Mouse (Mus musculus): Measurements from ENCODE around the gene Pdcd6ip. TPM values are rescaled to one million over a fixed set of nuclear protein-coding genes. Genes with fewer than 3 reads are reported as not detected.
A peak's percentile ranks its signal among the peaks of the same experiment; 100 is the strongest.

The Pdcd6ip gene
- total and polyA plus RNA-seq, 3 experiments: 89.7 to 224 (median 211) TPM

- no peak for DNase-seq (ENCODE audit: low spot score)
Measured at GRCm38 (mm10) chr9:113643669-113644068, 64.4 kb downstream of the Pdcd6ip start.

GRCm38 (mm10) chr9:113634986-113635385 is 73.1 kb downstream of the Pdcd6ip start:
- Histone ChIP-seq H3K4me3 (ENCODE audit: low read depth, low read length) (no peak overlapping the region), H3K4me1 (ENCODE audit: insufficient read depth, low read depth, low read length) (no peaks in the 10 kb centered on the region), H3K27me3 (ENCODE audit: insufficient read depth, low read length) (no peaks in the 10 kb centered on the region), H3K9me3 (replicated peaks) (peaks cover 13% of the 10 kb centered on the region; the same call in 1 of the 2 replicates), H3K36me3 (replicated peaks) (no peaks in the 10 kb centered on the region)
- ATAC-seq (ENCODE audit: extremely low read depth, insufficient number of reproducible peaks, low FRiP score, poor library complexity, severe bottlenecking) (no peak), DNase-seq (ENCODE audit: low spot score) (no peak)
- TF ChIP-seq CTCF (IDR thresholded peaks at IDR 0.05; ENCODE audit: low read depth, low read length): no peak
- TF ChIP-seq GATA1 (IDR thresholded peaks at IDR 0.05; ENCODE audit: borderline replicate concordance, low read length): no peak
- TF ChIP-seq POLR2AphosphoS5 (IDR thresholded peaks at IDR 0.05; ENCODE audit: insufficient replicate concordance, low read depth, low read length): no peak

More at GRCm38 (mm10) chr9:113643669-113644068, 64.4 kb downstream of the Pdcd6ip start:
- Histone ChIP-seq H3K36me3 (replicated peaks) (no peaks in the 10 kb centered on the region), H3K4me3 (ENCODE audit: low read depth, low read length) (no peak overlapping the region), H3K9me3 (replicated peaks) (0 out of 2 replicates have a peak, but pooled peaks cover 8% of the 10 kb centered on the region), H3K4me1 (ENCODE audit: insufficient read depth, low read depth, low read length) (0 out of 2 replicates have a peak, but pooled peaks cover 3% of the 10 kb centered on the region), H3K27me3 (ENCODE audit: insufficient read depth, low read length) (no peaks in the 10 kb centered on the region)
- ATAC-seq (ENCODE audit: extremely low read depth, insufficient number of reproducible peaks, low FRiP score, poor library complexity, severe bottlenecking): no peak
- TF ChIP-seq POLR2AphosphoS5 (IDR thresholded peaks at IDR 0.05; ENCODE audit: insufficient replicate concordance, low read depth, low read length) (no peak), GATA1 (IDR thresholded peaks at IDR 0.05; ENCODE audit: borderline replicate concordance, low read length) (no peak), GATA2 (IDR thresholded peaks at IDR 0.05; ENCODE audit: borderline replicate concordance, low read depth, low read length) (no peak), CTCF (IDR thresholded peaks at IDR 0.05; ENCODE audit: low read depth, low read length) (no peak), TAL1 (conservative IDR thresholded peaks at IDR 0.05; ENCODE audit: low read depth, low read length) (no peak)

DNA sequence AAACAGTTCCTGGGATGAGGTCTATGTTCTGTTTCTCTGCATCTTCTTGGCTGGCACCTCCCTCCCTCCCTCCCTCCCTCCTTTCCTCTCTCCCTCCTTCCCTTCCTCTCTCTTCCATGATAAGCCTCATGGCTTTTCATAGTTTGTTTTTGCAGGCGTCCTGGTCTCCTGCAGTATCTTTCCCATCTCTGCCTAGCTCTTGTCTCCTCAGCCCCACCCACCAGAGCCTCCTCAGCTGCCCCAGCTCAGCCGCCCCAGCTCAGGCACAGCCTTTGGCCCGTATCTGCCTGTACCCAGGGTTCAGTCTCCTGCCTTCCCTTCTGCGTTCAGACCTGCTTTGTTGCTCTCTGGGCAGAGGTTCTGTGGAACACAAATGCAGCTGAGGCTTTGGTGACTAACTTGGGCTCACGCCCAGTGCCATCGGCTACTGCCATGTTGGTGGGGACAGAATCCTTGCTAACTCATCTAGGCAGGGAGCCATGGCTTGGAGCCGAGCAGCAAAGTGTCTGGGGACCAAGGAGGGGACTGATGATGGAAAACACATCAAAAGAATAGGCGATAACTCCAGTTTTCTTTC is 74.8 kb downstream of the Pdcd6ip start:
- Histone ChIP-seq H3K4me1 (ENCODE audit: insufficient read depth, low read depth, low read length) (no peaks in the 10 kb centered on the region), H3K27me3 (ENCODE audit: insufficient read depth, low read length) (no peaks in the 10 kb centered on the region), H3K36me3 (replicated peaks) (no peaks in the 10 kb centered on the region), H3K4me3 (ENCODE audit: low read depth, low read length) (no peak overlapping the region), H3K9me3 (replicated peaks) (peaks cover 14% of the 10 kb centered on the region)
- TF ChIP-seq GATA1 (IDR thresholded peaks at IDR 0.05; ENCODE audit: borderline replicate concordance, low read length) (no peak), GATA2 (IDR thresholded peaks at IDR 0.05; ENCODE audit: borderline replicate concordance, low read depth, low read length) (no peak), CTCF (IDR thresholded peaks at IDR 0.05; ENCODE audit: low read depth, low read length) (no peak), TAL1 (conservative IDR thresholded peaks at IDR 0.05; ENCODE audit: low read depth, low read length) (no peak), POLR2AphosphoS5 (IDR thresholded peaks at IDR 0.05; ENCODE audit: insufficient replicate concordance, low read depth, low read length) (no peak)
- DNase-seq (ENCODE audit: low spot score) (no peak), ATAC-seq (ENCODE audit: extremely low read depth, insufficient number of reproducible peaks, low FRiP score, poor library complexity, severe bottlenecking) (no peak)

GRCm38 (mm10) chr9:113632350-113633043 is 75.6 kb downstream of the Pdcd6ip start:
- no peak overlapping the region for H3K4me3 ChIP-seq (ENCODE audit: low read depth, low read length)
- no peak for ATAC-seq (ENCODE audit: extremely low read depth, insufficient number of reproducible peaks, low FRiP score, poor library complexity, severe bottlenecking)
- TF ChIP-seq GATA2 (IDR thresholded peaks at IDR 0.05; ENCODE audit: borderline replicate concordance, low read depth, low read length): no peak
- no peak for TF ChIP-seq CTCF (IDR thresholded peaks at IDR 0.05; ENCODE audit: low read depth, low read length)
- TF ChIP-seq GATA1 (IDR thresholded peaks at IDR 0.05; ENCODE audit: borderline replicate concordance, low read length): no peak
- no peak for TF ChIP-seq TAL1 (conservative IDR thresholded peaks at IDR 0.05; ENCODE audit: low read depth, low read length)
- TF ChIP-seq POLR2AphosphoS5 (IDR thresholded peaks at IDR 0.05; ENCODE audit: insufficient replicate concordance, low read depth, low read length): no peak
- peaks cover 14% of the 10 kb centered on the region for H3K9me3 ChIP-seq (replicated peaks)
- no peak for DNase-seq (ENCODE audit: low spot score)
- H3K27me3 ChIP-seq (ENCODE audit: insufficient read depth, low read length): no peaks in the 10 kb centered on the region
- no peaks in the 10 kb centered on the region for H3K4me1 ChIP-seq (ENCODE audit: insufficient read depth, low read depth, low read length)
- H3K36me3 ChIP-seq (replicated peaks): no peaks in the 10 kb centered on the region

GRCm38 (mm10) chr9:113629632-113630031 is 78.4 kb downstream of the Pdcd6ip start:
- Histone ChIP-seq H3K9me3 (replicated peaks) (peaks cover 16% of the 10 kb centered on the region), H3K4me1 (ENCODE audit: insufficient read depth, low read depth, low read length) (no peaks in the 10 kb centered on the region), H3K36me3 (replicated peaks) (no peaks in the 10 kb centered on the region), H3K27me3 (ENCODE audit: insufficient read depth, low read length) (no peaks in the 10 kb centered on the region), H3K4me3 (ENCODE audit: low read depth, low read length) (no peak overlapping the region)
- no peak for TF ChIP-seq GATA1 (IDR thresholded peaks at IDR 0.05; ENCODE audit: borderline replicate concordance, low read length)
- TF ChIP-seq GATA2 (IDR thresholded peaks at IDR 0.05; ENCODE audit: borderline replicate concordance, low read depth, low read length): no peak
- TF ChIP-seq TAL1 (conservative IDR thresholded peaks at IDR 0.05; ENCODE audit: low read depth, low read length): no peak
- no peak for TF ChIP-seq CTCF (IDR thresholded peaks at IDR 0.05; ENCODE audit: low read depth, low read length)
- no peak for TF ChIP-seq POLR2AphosphoS5 (IDR thresholded peaks at IDR 0.05; ENCODE audit: insufficient replicate concordance, low read depth, low read length)
- ATAC-seq (ENCODE audit: extremely low read depth, insufficient number of reproducible peaks, low FRiP score, poor library complexity, severe bottlenecking) (no peak), DNase-seq (ENCODE audit: low spot score) (no peak)

DNA sequence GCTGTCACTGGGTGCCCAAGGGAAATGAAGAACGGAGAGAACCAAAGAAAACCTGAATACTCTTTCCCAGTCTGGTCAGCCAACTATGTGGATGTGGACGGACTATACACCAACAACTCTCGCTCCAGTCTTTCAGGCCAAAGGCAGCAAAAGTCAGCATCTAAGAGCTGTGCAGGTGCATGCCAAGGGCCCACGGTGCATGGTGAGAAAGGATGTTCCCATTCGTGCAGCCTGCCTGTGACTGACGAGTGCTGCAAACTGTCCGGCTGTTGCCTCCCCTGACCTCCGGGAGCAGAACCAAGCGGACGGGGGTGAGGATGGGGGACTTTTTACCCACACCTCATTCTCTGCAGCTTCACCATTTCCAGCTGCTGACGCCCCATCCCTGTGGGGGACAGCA is 78.9 kb downstream of the Pdcd6ip start:
- ATAC-seq (ENCODE audit: extremely low read depth, insufficient number of reproducible peaks, low FRiP score, poor library complexity, severe bottlenecking) (no peak), DNase-seq (ENCODE audit: low spot score) (no peak)
- Histone ChIP-seq H3K27me3 (ENCODE audit: insufficient read depth, low read length) (no peaks in the 10 kb centered on the region), H3K36me3 (replicated peaks) (no peaks in the 10 kb centered on the region), H3K9me3 (replicated peaks) (peaks cover 18% of the 10 kb centered on the region), H3K4me3 (ENCODE audit: low read depth, low read length) (0 out of 2 replicates have a peak overlapping the region, but pooled peaks have one; percentile 4), H3K4me1 (ENCODE audit: insufficient read depth, low read depth, low read length) (no peaks in the 10 kb centered on the region)
- TF ChIP-seq GATA1 (IDR thresholded peaks at IDR 0.05; ENCODE audit: borderline replicate concordance, low read length) (no peak), GATA2 (IDR thresholded peaks at IDR 0.05; ENCODE audit: borderline replicate concordance, low read depth, low read length) (no peak), POLR2AphosphoS5 (IDR thresholded peaks at IDR 0.05; ENCODE audit: insufficient replicate concordance, low read depth, low read length) (no peak), TAL1 (conservative IDR thresholded peaks at IDR 0.05; ENCODE audit: low read depth, low read length) (no peak), CTCF (IDR thresholded peaks at IDR 0.05; ENCODE audit: low read depth, low read length) (no peak)
